Mouse (Mus musculus) embryo, embryonic 11 days (tissue): ENCODE data around the gene Adra1d.

Source experiments
- DNase-seq: peaks from one replicate; pipeline ENCODE4 v3.0.0-alpha.2; 2015

Gene Adra1d

DNA sequence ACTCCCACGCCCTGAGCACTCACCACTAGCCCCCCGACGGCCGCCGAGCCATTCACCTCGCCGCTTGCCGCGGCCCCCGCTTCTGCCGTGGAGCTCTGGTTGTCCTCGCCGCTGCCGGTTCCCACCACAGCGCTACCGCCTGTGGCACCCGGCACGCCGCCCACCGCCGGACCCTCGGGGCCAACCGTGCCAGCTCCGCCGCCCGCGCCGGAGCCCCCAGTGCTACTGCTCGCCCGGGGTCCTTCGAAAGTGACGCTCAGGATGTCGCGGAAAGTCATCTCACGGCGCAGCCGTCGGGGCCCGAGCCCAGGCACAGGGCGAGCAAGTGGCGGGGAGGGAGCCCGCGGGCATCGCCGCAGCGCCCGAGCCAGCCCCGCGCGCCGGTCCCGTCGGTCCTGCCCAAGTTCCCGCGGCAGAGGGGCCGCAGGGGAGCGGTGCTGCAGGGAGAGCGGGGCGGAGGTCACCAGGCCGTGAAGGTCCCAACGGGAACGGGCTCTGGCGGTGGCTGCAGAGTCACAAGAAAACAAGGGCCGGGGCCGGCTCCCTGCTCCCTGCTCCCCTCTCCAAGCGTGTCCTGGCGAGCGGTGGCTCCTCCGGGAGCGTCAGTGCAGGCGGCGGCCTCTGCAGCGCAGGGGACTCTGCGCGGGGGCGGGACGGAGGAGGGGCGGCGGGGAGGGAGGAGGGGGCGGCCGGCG is at the start of gene Adra1d:
TSS of gene Adra1d (minus strand) at position 393 of the 695 bp plus-strand sequence.
- peak; percentile 49 for DNase-seq

GRCm38 (mm10) chr2:131601881-131602280 is 39.8 kb upstream of the Adra1d start:
- no peak for DNase-seq

GRCm38 (mm10) chr2:131594871-131595270 is 32.8 kb upstream of the Adra1d start:
- no peak for DNase-seq

DNA sequence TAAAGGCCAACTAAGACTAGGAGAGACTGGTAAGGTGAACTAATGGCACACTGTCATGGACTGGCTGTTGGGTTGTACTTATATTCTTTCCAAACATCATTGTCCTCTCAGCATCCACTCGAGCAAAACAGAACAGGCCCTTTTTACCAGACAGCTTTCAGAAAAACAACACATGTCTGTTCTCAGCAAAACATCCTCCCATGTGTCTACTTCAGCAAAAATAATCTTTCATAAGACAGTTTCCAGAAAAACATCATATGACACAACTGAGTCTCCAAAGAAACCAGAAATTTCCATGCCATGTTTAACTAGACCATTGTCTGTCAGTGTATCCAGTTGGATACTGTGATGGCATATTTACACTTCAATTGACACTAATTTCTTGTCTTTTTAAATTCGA is 25.4 kb upstream of the Adra1d start:
- no peak for DNase-seq

DNA sequence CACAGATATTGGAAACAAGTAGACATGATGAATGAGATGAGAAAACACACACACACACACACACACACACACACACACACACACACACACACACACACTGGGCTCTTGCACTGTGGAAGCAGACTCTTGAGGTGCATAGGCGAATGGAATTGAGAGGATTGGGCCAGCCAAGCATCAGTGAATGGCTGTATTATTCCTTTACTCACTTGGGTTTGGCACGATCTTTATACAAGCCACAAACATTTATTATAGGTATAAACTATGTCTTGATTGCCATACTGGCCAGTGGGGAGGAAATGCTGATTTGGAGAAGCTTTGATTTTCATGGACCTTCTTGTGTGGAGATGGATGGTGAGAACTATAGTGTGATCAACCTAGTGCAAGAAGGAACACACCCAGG is 19.4 kb upstream of the Adra1d start:
- DNase-seq = no peak

DNA sequence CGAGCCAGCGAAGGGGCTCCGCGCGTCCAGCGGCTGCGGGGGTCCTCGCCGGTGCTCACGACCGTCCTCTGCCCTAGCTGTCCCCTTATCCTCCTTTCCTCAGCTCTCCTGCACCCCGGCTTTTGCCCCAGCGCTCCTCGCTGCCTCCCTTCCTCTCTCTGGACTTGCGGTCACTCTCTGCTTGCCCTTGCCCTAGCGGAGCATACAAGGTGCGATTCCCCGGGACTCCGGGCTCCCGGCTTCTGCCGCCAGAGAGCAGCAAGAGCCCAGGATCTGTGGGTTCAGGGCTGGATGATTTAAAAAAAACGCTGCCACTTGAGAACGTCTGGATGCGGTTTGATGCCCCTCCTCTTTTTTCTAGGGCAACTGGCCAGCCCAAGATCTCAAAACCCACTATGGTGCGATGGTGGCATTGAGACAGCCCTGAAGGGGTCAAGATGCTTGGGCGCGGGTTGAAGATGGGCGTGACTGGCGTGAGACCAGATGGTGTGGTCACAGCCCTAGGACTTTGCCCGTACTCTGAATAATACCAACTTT is 571 bp upstream of the Adra1d start:
- DNase-seq = peak; percentile 85

- no peak for DNase-seq
Observed at GRCm38 (mm10) chr2:131561344-131561870, 676 bp downstream of the Adra1d start.

DNA sequence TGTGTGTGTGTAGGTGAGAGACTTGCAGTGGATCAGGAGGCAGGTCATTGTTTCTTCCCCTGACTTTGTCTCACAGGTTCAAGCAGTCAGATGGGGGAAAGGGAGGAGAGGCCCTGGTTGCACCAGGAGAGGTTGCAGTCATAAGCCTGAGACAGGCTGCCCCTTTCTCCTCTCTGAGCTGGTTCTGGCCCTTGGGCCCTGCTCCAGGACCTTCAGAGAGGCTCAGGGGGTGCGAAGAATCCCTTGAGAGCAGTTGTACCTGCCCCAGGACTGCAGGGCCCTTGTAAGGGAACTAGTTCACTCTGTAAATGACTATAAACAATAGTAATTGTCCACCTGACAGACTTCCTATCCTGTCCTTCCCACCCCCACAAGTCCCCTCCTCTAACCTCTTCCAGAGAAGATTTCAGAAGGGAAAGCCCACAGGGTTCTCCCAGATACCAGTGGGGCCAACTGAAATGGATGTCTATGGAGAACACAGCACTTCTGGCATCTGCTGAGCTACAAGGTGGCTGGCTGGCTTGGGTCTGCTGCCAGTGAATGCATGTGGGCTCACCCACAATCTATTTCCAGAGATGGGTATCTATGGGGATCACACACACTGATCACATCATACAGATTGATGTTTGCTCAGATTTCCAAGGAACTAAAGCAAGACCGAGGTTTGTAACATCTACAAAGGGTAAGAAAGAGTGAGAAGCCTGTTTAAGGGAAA is 1.7 kb downstream of the Adra1d start:
- DNase-seq = no peak

DNA sequence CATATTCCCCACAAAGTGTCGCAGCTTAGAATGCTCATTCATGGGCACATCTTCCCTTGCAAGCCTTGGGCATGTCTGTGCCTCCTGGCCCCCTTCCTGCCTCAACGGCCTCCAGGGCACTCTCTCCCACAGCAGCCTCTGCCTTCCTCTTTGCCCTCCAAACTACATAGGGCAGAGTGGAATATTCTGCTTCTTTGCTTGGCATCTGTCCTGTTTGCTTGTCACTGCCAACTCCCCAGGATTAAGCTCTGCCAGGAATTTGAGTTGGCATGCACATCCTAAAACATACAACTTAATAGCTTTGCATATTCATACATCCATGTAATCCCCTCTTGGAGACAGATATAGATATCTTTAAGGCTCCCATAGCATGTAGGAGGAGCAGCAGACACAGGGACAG is 4.2 kb downstream of the Adra1d start:
- DNase-seq = no peak

DNA sequence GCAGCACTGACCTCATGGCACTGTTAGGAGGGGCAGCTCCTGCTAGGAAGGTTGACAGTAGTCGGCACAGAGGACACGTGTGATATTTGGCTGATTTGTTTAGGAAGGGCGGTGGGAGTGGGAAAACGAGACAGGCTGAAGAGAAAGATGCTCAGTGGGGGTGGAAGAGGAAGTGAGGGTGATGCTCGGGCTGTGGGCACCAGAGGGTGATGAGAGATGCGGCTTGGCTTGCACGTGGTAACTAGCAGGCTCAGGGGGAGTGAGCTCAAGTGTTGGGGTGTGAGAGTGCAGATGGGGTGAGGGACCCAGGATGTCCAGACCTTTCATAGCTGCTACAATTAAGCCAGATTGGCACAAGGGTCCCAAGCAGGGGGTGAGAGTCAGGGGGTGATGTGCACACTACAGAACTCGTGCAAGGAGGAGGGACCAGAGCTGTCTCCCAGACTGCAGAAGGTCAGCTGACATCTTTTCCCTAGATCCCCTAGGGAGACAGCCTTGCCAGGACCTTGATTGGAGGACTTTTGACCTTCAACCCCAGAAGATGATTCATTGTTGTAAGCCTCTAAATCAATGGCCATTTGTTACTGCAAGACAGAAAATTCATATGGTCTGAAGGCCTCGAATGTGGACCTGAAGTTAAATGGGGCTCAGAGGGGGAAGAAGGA is 9.2 kb downstream of the Adra1d start:
- no peak for DNase-seq

GRCm38 (mm10) chr2:131551701-131552620 is 10.1 kb downstream of the Adra1d start:
- no peak for DNase-seq

DNA sequence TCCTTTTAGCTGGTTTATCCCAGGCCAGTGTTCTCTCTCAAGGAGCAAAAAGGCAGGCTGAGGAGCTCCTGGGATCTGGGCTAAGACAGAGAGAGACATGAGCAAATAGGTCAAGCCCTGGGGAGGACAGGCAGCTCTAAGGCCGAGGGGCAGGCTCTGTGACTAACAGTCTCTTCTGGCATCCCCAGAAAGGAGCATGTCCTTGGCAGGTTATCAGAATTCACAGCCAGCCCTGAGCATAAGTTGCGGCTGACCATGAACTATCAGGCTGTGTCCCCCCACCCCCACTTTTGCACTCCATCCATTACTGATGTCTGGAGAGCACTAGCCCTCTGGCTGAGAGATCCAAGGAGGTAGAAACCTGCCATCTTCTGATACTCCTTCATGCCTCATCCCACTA is 11.2 kb downstream of the Adra1d start:
- no peak for DNase-seq

DNA sequence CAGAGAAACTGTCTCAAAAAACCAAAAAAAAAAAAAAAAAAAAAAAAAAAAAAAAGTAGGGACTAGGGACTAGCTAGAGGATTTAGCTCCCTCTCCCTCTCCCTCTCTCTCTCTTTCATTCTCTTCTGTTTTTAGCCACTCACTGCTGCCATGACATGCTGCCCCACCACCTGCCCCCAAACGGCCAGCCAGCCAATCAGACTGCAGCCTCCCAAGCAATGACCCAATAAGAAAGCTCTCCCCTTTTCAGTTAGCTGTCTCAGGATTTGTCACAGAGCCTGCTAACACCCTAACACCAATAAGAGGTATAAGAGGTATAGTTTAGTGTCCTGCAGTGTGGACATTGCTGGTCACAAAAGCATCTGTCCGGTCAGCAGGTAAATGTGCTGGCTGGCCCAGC is 11.6 kb downstream of the Adra1d start:
- DNase-seq = no peak

DNA sequence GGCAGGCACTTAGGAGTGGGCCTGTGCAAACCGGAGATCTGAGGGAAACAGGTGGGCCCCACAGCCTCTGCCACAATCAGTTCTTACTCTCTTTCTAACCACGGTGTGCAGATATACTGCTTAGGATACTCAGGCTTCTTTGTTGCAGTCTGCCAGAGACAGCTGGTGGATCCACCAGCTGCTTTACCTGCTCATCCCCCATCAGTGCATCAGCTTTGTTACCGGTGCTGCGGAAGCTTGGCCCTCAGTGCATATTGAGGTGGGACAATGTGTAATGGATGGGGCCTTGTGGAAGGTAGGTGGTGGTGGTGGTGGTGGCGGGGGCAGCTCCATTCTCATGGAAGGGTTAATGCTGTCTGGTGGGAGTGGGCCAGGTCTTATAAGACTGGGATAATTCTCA is 13.0 kb downstream of the Adra1d start:
- no peak for DNase-seq

GRCm38 (mm10) chr2:131548330-131548729 is 13.8 kb downstream of the Adra1d start:
- no peak for DNase-seq

- DNase-seq = peak; percentile 50
Observed at GRCm38 (mm10) chr2:131546745-131547408, 15.2 kb downstream of the Adra1d start.

DNA sequence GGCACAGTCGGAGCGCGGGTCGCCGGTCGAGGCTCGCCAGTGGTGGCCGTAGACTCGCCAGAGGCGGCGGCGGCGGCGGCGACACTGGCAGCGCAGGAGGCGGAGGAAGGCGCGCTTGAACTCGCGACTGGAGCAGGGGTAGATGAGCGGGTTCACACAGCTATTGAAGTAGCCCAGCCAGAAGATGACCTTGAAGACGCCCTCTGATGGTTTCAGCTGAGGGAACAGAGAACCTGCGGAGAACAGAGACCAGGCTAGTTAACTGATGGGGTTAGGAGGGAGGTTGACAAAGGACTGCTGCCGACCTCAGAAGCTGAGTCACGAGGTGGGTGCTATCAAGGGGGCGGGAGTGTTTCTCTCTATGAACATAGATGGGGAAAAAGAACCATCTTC is 15.8 kb downstream of the Adra1d start:
- peak; percentile 30 for DNase-seq

DNA sequence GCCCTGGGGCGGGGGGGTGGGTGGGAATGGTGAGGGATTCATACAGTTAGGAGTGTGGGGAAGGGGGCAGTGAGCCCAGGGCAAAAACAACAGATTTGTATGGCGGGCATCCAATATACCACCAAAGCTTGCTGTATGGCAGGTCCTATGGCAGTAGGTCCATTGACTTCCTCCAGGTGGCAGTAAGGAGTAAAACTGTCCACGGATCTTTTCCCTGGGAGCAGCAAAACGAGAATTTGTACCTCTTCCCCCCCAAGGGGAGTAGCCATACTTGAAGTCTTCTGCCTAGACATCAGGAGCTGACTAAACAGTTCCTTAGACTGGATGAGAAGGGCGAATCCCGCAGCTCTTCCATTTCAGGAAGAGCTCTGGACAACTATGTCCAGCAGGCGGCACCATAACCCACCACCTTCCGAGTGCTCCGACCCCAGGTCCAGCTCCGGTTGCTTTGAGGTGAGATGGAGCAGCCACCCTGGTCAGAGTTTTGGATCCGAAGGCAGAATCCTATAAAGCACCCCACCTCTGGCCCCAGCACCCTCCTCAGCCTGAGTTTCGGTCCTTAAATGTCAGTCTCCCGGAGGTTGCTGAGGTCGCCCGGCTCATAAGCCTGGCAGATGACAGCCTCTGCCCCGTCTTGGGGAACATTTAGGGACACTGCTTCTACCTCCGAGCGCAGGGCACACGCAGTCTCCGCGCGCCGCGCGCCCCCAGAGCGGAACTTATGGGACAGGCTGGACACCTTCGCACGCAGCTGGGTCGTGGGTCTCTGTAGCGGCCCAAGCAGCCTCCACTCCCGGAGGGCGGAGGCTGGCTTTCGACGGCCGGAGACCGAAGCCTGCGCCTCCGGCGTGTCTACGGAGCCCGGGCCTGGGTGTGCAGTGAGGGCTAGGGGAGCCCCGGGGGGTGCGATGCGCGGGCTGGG is 16.4 kb downstream of the Adra1d start:
- DNase-seq = peak; percentile 83

DNA sequence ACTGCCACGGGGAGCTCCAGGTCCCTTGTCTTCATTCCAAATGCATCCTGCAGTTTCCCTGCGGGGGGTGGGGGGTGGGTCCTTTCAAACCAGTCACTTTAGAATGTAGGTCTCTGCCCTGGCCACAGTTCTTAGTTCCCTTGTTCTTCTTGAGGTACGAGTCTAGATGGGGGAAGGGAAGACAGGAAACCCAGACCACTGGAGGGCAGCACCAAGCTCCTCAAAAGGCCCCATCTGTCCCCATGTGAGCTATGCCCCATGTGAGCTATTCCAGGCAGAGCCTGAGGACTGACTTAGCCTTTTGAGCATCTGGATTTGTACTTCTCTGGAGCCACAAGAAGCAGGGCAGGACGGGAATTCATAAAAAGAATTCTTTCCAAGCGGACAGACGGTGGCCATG is 19.6 kb downstream of the Adra1d start:
- peak; percentile 41 for DNase-seq

GRCm38 (mm10) chr2:131541686-131542085 is 20.4 kb downstream of the Adra1d start:
- DNase-seq = no peak

- no peak for DNase-seq
Observed at GRCm38 (mm10) chr2:131539780-131540179, 22.3 kb downstream of the Adra1d start.
